In the genomic region with DNA sequence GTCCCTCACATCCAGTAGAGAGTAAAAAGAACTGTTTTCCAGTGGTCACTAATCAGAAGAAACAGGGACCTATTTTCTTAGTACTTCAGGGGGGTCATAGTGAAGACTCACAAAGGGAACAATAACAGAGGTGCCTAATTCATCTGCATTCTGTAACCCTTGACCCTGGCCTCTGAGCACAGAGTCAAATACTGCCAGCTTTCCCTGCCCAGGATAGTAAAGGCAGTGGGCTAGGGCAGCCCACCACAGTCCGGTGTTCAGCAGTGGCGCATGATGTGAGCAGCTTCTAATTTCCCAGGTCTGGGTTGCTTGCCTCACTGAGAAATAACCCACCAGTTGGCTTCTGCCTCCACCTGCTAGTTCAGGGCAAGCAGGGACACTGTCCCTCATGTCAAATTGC, we compare ENCODE assay signal across 18 mouse cellular contexts.
"Had no signal": no experiment of that assay in that cellular context is flagged by ENCODE, and none has a peak within 500 bp of the region (broad histone marks: within the 10 kb centered on the region; RNA-seq: fewer than 3 reads in every experiment).

No protein-coding gene starts in this region.

- H3K27me3 ChIP-seq: limb, embryonic 12.5 days; liver, embryonic 13.5 days; lung, embryonic 15.5 days; megakaryocyte, embryonic 14.5 days; neural tube, embryonic 13.5 days had no signal

- H3K9ac ChIP-seq: limb, embryonic 12.5 days; liver, embryonic 13.5 days; liver, postnatal 0 days; lung, embryonic 15.5 days; neural tube, embryonic 13.5 days had no signal

- H3K27ac ChIP-seq: limb, embryonic 12.5 days; liver, embryonic 13.5 days; lung, embryonic 15.5 days; macrophage; neural tube, embryonic 13.5 days had no signal

- H3K4me3 ChIP-seq: limb, embryonic 12.5 days; liver, embryonic 13.5 days; lung, embryonic 15.5 days; megakaryocyte, embryonic 14.5 days; neural tube, embryonic 13.5 days had no signal

- H3K36me3 ChIP-seq: limb, embryonic 12.5 days; liver, embryonic 13.5 days; lung, embryonic 15.5 days; neural tube, embryonic 13.5 days had no signal

- ATAC-seq: liver, postnatal 0 days had no signal

- H3K4me1 ChIP-seq: liver, embryonic 13.5 days; lung, embryonic 15.5 days; megakaryocyte, embryonic 14.5 days had no signal

- H3K4me2 ChIP-seq: limb, embryonic 12.5 days; liver, embryonic 13.5 days; lung, embryonic 15.5 days; neural tube, embryonic 13.5 days had no signal

- H3K9me3 ChIP-seq: limb, embryonic 12.5 days; liver, embryonic 13.5 days; lung, embryonic 15.5 days; neural tube, embryonic 13.5 days had no signal

- DNase-seq: kidney, adult 8-10 months; kidney, postnatal 25 days; layer of hippocampus, adult 9-11 months; layer of hippocampus, postnatal 36 days; liver; liver, embryonic 13.5 days; liver, postnatal 0 days; lung, postnatal 14 days; retina, postnatal 1 day; right cerebral cortex, postnatal 4 days; spleen, adult 18-20 months; thymus, adult 18-20 months; thymus, postnatal 14 days had no signal
